Mouse (Mus musculus) megakaryocyte, embryonic 14.5 days (primary cell): ENCODE measurements around the gene Arhgef33.

ENCODE experiments used
- FLI1 ChIP-seq: IDR thresholded peaks from 2 replicates; pipeline ENCODE4 v1.6.1; 2012; ENCODE audit warnings: low read length, inconsistent platforms, mixed read lengths
- GATA1 ChIP-seq: IDR thresholded peaks from 3 replicates; pipeline ENCODE4 v1.6.1; 2012; ENCODE audit warnings: mixed read lengths, low read length, inconsistent platforms, borderline replicate concordance

DNA sequence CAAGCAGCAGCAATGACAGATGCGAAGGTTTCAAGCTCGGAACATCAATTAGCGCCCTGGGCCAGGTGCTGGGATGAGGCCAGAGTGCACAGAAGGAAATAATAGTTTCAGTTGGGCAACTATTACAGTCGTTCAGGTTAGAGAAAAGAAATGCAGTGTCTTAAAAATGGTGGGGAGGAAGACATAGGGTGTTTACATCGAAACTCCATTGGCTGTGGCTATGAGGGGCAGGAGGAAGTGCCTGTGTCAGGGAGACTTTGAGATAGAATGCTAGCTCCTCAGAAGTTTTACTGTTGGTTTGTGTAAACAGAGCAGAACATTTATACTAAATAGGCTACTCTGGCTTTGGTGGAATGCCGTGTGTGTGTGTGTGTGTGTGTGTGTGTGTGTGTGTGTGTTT lies 19.2 kb upstream of the Arhgef33 start:
- TF ChIP-seq GATA1 = no peak
- TF ChIP-seq FLI1 = no peak
